Mouse (Mus musculus): ENCODE measurements around the gene Tmem104. TPM values are rescaled to one million over a fixed set of nuclear protein-coding genes. Genes with fewer than 3 reads are reported as not detected.

Tmem104 gene
- total and polyA plus RNA-seq, 2 experiments from 2014 or later, result 8.5 to 12.9 TPM

DNA sequence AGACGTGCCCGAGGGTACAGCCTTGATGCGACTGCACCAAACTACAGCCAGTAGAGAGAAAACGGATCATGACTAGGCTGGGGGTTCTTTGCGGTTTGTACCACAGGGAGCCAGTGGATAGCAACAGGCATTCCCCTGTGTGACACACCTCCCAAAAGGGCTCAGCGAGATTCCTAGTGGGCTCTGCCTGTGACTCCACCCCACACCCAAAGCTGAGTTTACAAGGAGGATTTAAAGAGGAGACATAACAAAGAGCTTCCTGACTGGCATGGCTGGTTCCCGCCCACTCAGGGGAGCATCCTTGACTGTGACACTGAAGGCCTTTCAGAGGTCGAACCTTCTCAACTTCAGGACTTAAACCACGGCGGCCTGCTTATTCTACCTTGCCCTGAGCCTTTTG is 104.2 kb downstream of the Tmem104 start:
- Histone ChIP-seq H3K9ac (replicated peaks; ENCODE audit: low read length, poor library complexity, severe bottlenecking) (no peak overlapping the region), H3K4me3 (ENCODE audit: low read depth, low read length) (no peak overlapping the region), H3K9me3 (ENCODE audit: low read length) (no peaks in the 10 kb centered on the region), H3K4me1 (ENCODE audit: insufficient read depth, low read length) (no peaks in the 10 kb centered on the region), H3K27me3 (ENCODE audit: insufficient read depth, low read length) (no peaks in the 10 kb centered on the region), H3K27ac (ENCODE audit: low read depth, low read length) (no peak overlapping the region), H3K36me3 (ENCODE audit: insufficient read depth, low read length) (no peaks in the 10 kb centered on the region), H3K4me2 (ENCODE audit: low read depth, low read length, poor library complexity, severe bottlenecking) (no peak overlapping the region)
- no peak for TF ChIP-seq CTCF (IDR thresholded peaks at IDR 0.05)
- DNase-seq (ENCODE audit: low spot score), result no peak
- ATAC-seq (ENCODE audit: low FRiP score), result no peak
- 78% methylated on average over 10 of the region's 10 CpGs for WGBS

DNA sequence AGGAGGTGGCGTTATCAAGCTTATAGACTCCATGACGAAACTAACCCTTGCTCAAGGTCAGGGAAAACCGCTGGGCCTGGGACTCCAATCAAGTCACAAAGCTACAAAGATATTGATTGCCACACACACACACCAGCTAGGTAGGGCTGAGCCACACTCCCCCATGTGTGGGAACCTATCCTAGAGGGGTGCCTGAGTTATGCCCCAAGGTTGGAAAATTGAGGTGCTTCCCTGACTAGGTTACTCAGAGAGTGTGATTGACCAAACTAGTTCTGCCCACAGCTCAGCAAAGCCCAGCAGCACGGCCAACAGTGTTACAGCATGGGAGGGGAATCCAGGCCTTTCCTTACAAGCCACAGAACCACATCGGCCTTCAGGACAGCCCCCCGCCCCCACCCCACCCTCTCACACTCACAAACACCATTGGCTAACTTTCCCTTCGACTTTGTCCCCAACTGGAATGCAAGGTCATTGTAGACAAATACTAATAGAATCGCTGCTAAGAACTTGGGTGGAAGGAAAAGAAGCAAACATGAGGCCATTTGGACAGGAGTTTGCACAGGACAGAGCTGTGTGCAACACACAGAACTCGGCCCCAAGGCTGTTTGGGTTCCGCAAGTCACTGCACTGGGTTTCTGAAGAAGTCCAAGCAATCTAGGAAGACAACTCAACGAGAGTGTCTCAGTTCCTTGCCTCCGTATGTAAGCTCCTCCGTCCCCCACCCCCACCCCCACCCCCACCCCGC is 105.5 kb downstream of the Tmem104 start:
- TF ChIP-seq CTCF (IDR thresholded peaks at IDR 0.05), result no peak
- DNase-seq (ENCODE audit: low spot score), result no peak
- Histone ChIP-seq H3K27ac (ENCODE audit: low read depth, low read length) (no peak overlapping the region), H3K4me3 (ENCODE audit: low read depth, low read length) (no peak overlapping the region), H3K27me3 (ENCODE audit: insufficient read depth, low read length) (no peaks in the 10 kb centered on the region), H3K9me3 (ENCODE audit: low read length) (no peaks in the 10 kb centered on the region), H3K4me2 (ENCODE audit: low read depth, low read length, poor library complexity, severe bottlenecking) (no peak overlapping the region), H3K9ac (replicated peaks; ENCODE audit: low read length, poor library complexity, severe bottlenecking) (no peak overlapping the region), H3K36me3 (ENCODE audit: insufficient read depth, low read length) (no peaks in the 10 kb centered on the region), H3K4me1 (ENCODE audit: insufficient read depth, low read length) (no peaks in the 10 kb centered on the region)
- 68% methylated on average over 14 of the region's 14 CpGs for WGBS
- ATAC-seq (ENCODE audit: low FRiP score), result no peak

GRCm38 (mm10) chr11:115295939-115296338 is 108.7 kb downstream of the Tmem104 start:
- WGBS, result 91% methylated on average over 11 of the region's 11 CpGs
- no peak overlapping the region for H3K4me3 ChIP-seq (ENCODE audit: low read depth, low read length)

More at GRCm38 (mm10) chr11:115295939-115296338, 108.7 kb downstream of the Tmem104 start:
- no peak for ATAC-seq (ENCODE audit: low FRiP score)
- Histone ChIP-seq H3K9ac (replicated peaks; ENCODE audit: low read length, poor library complexity, severe bottlenecking) (no peak overlapping the region), H3K4me2 (ENCODE audit: low read depth, low read length, poor library complexity, severe bottlenecking) (no peak overlapping the region), H3K36me3 (ENCODE audit: insufficient read depth, low read length) (no peaks in the 10 kb centered on the region), H3K27me3 (ENCODE audit: insufficient read depth, low read length) (no peaks in the 10 kb centered on the region), H3K9me3 (ENCODE audit: low read length) (no peaks in the 10 kb centered on the region), H3K4me1 (ENCODE audit: insufficient read depth, low read length) (no peaks in the 10 kb centered on the region), H3K27ac (ENCODE audit: low read depth, low read length) (no peak overlapping the region)
- TF ChIP-seq CTCF (IDR thresholded peaks at IDR 0.05), result no peak
- no peak for DNase-seq (ENCODE audit: low spot score)

Small RNAs within 50 kb of the gene (microRNA-seq; reads per million reads assigned to microRNA genes)
- gene Gm25837 (ENCODE audit: borderline number of aligned reads), result not detected

Other genes with a start within 250 kb of the Tmem104 start
- gene Cd300c, start 218.3 kb upstream of the Tmem104 start, total RNA-seq (2014; rRNA removed), result not detected in 2 replicates
- not detected in 2 replicates for gene Cd300c, start 218.3 kb upstream of the Tmem104 start, polyA plus RNA-seq (2015; fragmentation: Nextera tagmentation; extraction: Ambion mirVana)
- not detected in 2 replicates for gene Cd300ld, start 197.6 kb upstream of the Tmem104 start, total RNA-seq (2014; rRNA removed)
- gene Cd300ld, start 197.6 kb upstream of the Tmem104 start, polyA plus RNA-seq (2015; fragmentation: Nextera tagmentation; extraction: Ambion mirVana), result 0.10 TPM in 1 of 2 replicates, not detected in the other
- gene Cd300c2, start 185.6 kb upstream of the Tmem104 start, total RNA-seq (2014; rRNA removed), result 0.66 and 0.77 TPM in 2 replicates
- 1.5 and 1.9 TPM in 2 replicates for gene Cd300c2, start 185.6 kb upstream of the Tmem104 start, polyA plus RNA-seq (2015; fragmentation: Nextera tagmentation; extraction: Ambion mirVana)
- not detected in 2 replicates for gene Cd300ld2, start 171.3 kb upstream of the Tmem104 start, total RNA-seq (2014; rRNA removed)
- gene Cd300ld2, start 171.3 kb upstream of the Tmem104 start, polyA plus RNA-seq (2015; fragmentation: Nextera tagmentation; extraction: Ambion mirVana), result not detected in 2 replicates
- gene Cd300ld4, start 160.5 kb upstream of the Tmem104 start, total RNA-seq (2014; rRNA removed), result not detected in 2 replicates
- not detected in 2 replicates for gene Cd300ld4, start 160.5 kb upstream of the Tmem104 start, polyA plus RNA-seq (2015; fragmentation: Nextera tagmentation; extraction: Ambion mirVana)
- gene Cd300ld5, start 149.7 kb upstream of the Tmem104 start, total RNA-seq (2014; rRNA removed), result 0.82 TPM in 1 of 2 replicates, not detected in the other
- gene Cd300ld5, start 149.7 kb upstream of the Tmem104 start, polyA plus RNA-seq (2015; fragmentation: Nextera tagmentation; extraction: Ambion mirVana), result not detected in 2 replicates
- 0.82 TPM in 1 of 2 replicates, not detected in the other for gene Cd300ld3, start 139.1 kb upstream of the Tmem104 start, total RNA-seq (2014; rRNA removed)
- gene Cd300ld3, start 139.1 kb upstream of the Tmem104 start, polyA plus RNA-seq (2015; fragmentation: Nextera tagmentation; extraction: Ambion mirVana), result not detected in 2 replicates
- gene Cd300e, start 125.3 kb upstream of the Tmem104 start, total RNA-seq (2014; rRNA removed), result 0.19 TPM in 1 of 2 replicates, not detected in the other
- 0.10 and 0.12 TPM in 2 replicates for gene Cd300e, start 125.3 kb upstream of the Tmem104 start, polyA plus RNA-seq (2015; fragmentation: Nextera tagmentation; extraction: Ambion mirVana)
- gene Rab37, start 96.1 kb upstream of the Tmem104 start, total RNA-seq (2014; rRNA removed), result 0.57 and 0.93 TPM in 2 replicates
- 0.67 and 0.90 TPM in 2 replicates for gene Rab37, start 96.1 kb upstream of the Tmem104 start, polyA plus RNA-seq (2015; fragmentation: Nextera tagmentation; extraction: Ambion mirVana)
- 0.16 and 0.42 TPM in 2 replicates for gene Cd300lf, start 53.5 kb upstream of the Tmem104 start, total RNA-seq (2014; rRNA removed)
- 0.09 and 0.10 TPM in 2 replicates for gene Cd300lf, start 53.5 kb upstream of the Tmem104 start, polyA plus RNA-seq (2015; fragmentation: Nextera tagmentation; extraction: Ambion mirVana)
- 53.3 and 57.3 TPM in 2 replicates for gene Slc9a3r1, start 24.1 kb upstream of the Tmem104 start, total RNA-seq (2014; rRNA removed)
- 65.4 and 72.9 TPM in 2 replicates for gene Slc9a3r1, start 24.1 kb upstream of the Tmem104 start, polyA plus RNA-seq (2015; fragmentation: Nextera tagmentation; extraction: Ambion mirVana)
- gene Nat9, start 372 bp downstream of the Tmem104 start, total RNA-seq (2014; rRNA removed), result 13.0 and 19.3 TPM in 2 replicates
- gene Nat9, start 372 bp downstream of the Tmem104 start, polyA plus RNA-seq (2015; fragmentation: Nextera tagmentation; extraction: Ambion mirVana), result 17.5 and 20.1 TPM in 2 replicates
- 2.9 and 4.1 TPM in 2 replicates for gene Grin2c, start 79.8 kb downstream of the Tmem104 start, total RNA-seq (2014; rRNA removed)
- 0.59 and 0.75 TPM in 2 replicates for gene Grin2c, start 79.8 kb downstream of the Tmem104 start, polyA plus RNA-seq (2015; fragmentation: Nextera tagmentation; extraction: Ambion mirVana)
- 17.7 and 18.8 TPM in 2 replicates for gene Fdxr, start 89.6 kb downstream of the Tmem104 start, total RNA-seq (2014; rRNA removed)
- gene Fdxr, start 89.6 kb downstream of the Tmem104 start, polyA plus RNA-seq (2015; fragmentation: Nextera tagmentation; extraction: Ambion mirVana), result 14.8 and 16.7 TPM in 2 replicates
- 10.2 and 10.6 TPM in 2 replicates for gene Fads6, start 110.2 kb downstream of the Tmem104 start, total RNA-seq (2014; rRNA removed)
- 1.4 and 1.6 TPM in 2 replicates for gene Fads6, start 110.2 kb downstream of the Tmem104 start, polyA plus RNA-seq (2015; fragmentation: Nextera tagmentation; extraction: Ambion mirVana)
- gene Otop2, start 119.7 kb downstream of the Tmem104 start, total RNA-seq (2014; rRNA removed), result 0.05 and 1.5 TPM in 2 replicates
- gene Otop2, start 119.7 kb downstream of the Tmem104 start, polyA plus RNA-seq (2015; fragmentation: Nextera tagmentation; extraction: Ambion mirVana), result 0.15 and 0.22 TPM in 2 replicates
- gene Ush1g, start 134.6 kb downstream of the Tmem104 start, total RNA-seq (2014; rRNA removed), result 0.14 TPM in 1 of 2 replicates, not detected in the other
- 0.21 and 0.32 TPM in 2 replicates for gene Ush1g, start 134.6 kb downstream of the Tmem104 start, polyA plus RNA-seq (2015; fragmentation: Nextera tagmentation; extraction: Ambion mirVana)
- 2.1 and 3.7 TPM in 2 replicates for gene Otop3, start 147.2 kb downstream of the Tmem104 start, total RNA-seq (2014; rRNA removed)
- 1.8 and 2.1 TPM in 2 replicates for gene Otop3, start 147.2 kb downstream of the Tmem104 start, polyA plus RNA-seq (2015; fragmentation: Nextera tagmentation; extraction: Ambion mirVana)
- 96.0 and 106 TPM in 2 replicates for gene Hid1, start 180.3 kb downstream of the Tmem104 start, total RNA-seq (2014; rRNA removed)
- 65.6 TPM in 2 replicates for gene Hid1, start 180.3 kb downstream of the Tmem104 start, polyA plus RNA-seq (2015; fragmentation: Nextera tagmentation; extraction: Ambion mirVana)
- 66.0 and 68.8 TPM in 2 replicates for gene Cdr2l, start 194.4 kb downstream of the Tmem104 start, total RNA-seq (2014; rRNA removed)
- gene Cdr2l, start 194.4 kb downstream of the Tmem104 start, polyA plus RNA-seq (2015; fragmentation: Nextera tagmentation; extraction: Ambion mirVana), result 16.0 and 17.2 TPM in 2 replicates
- 69.2 and 78.1 TPM in 2 replicates for gene Mrpl58, start 216.3 kb downstream of the Tmem104 start, total RNA-seq (2014; rRNA removed)
- gene Mrpl58, start 216.3 kb downstream of the Tmem104 start, polyA plus RNA-seq (2015; fragmentation: Nextera tagmentation; extraction: Ambion mirVana), result 187 and 201 TPM in 2 replicates
- gene Atp5h, start 232.5 kb downstream of the Tmem104 start, total RNA-seq (2014; rRNA removed), result 319 and 329 TPM in 2 replicates
- gene Atp5h, start 232.5 kb downstream of the Tmem104 start, polyA plus RNA-seq (2015; fragmentation: Nextera tagmentation; extraction: Ambion mirVana), result 934 and 951 TPM in 2 replicates
- 22.1 and 27.4 TPM in 2 replicates for gene Kctd2, start 232.6 kb downstream of the Tmem104 start, total RNA-seq (2014; rRNA removed)
- gene Kctd2, start 232.6 kb downstream of the Tmem104 start, polyA plus RNA-seq (2015; fragmentation: Nextera tagmentation; extraction: Ambion mirVana), result 27.7 and 29.4 TPM in 2 replicates

Data from midbrain, postnatal 0 days (tissue).